15 mouse cellular contexts compared by ENCODE assay signal in the genomic region with DNA sequence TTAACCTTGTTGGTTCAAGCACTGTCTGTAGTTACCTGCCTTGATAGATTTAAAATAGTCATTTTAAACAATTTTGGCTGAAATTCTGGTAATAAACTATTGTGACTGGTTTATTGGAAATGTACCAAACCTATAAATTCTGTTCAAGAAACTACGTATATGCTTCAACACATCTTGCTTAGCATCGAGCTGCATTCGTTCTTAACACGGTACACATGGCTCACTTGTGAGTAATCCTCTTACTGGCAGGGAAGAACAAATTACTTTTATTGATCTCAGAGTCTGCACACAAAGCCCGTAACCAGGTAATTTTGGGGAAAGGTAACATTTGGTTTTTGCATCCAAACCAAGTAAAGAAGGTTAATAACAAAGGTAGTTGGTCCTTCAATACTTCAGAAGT.
"Had no signal": no experiment of that assay in that cellular context is flagged by ENCODE, and none has a peak within 500 bp of the region (broad histone marks: within the 10 kb centered on the region; RNA-seq: fewer than 3 reads in every experiment).

No protein-coding gene starts in this region.

- DNase-seq: retina, postnatal 1 day; right cerebral cortex, adult 18-20 months; right cerebral cortex, postnatal 14 days; right cerebral cortex, postnatal 25 days; right cerebral cortex, postnatal 4 days; spleen, adult 18-20 months; thymus, adult 18-20 months; thymus, adult 2 months; thymus, postnatal 14 days; thymus, postnatal 25 days; thymus, postnatal 36 days; thymus, postnatal 4 days had no signal

- H3K4me2 ChIP-seq: neural tube, embryonic 15.5 days; stomach, embryonic 15.5 days had no signal

- H3K4me1 ChIP-seq: stomach, embryonic 15.5 days had no signal

- H3K9ac ChIP-seq: neural tube, embryonic 15.5 days; stomach, embryonic 15.5 days had no signal

- H3K27ac ChIP-seq: neural tube, embryonic 15.5 days; stomach, embryonic 15.5 days; stomach, postnatal 0 days had no signal

- H3K4me3 ChIP-seq: neural tube, embryonic 15.5 days; stomach, embryonic 15.5 days had no signal

- H3K9me3 ChIP-seq: neural tube, embryonic 15.5 days; stomach, embryonic 15.5 days had no signal

- H3K27me3 ChIP-seq: neural tube, embryonic 15.5 days; stomach, embryonic 15.5 days had no signal

- H3K36me3 ChIP-seq: neural tube, embryonic 15.5 days; stomach, embryonic 15.5 days had no signal
